Mouse (Mus musculus) heart, adult 2 months (tissue): Measurements from ENCODE around the gene Plet1.

ENCODE experiments used
- CTCF ChIP-seq: fragments of 200-600 bp; IDR thresholded peaks from 2 replicates; pipeline ENCODE4 v1.8.1; 2022; ENCODE audit warnings: antibody characterized with exemption, mild to moderate bottlenecking, moderate library complexity
- EP300 ChIP-seq: fragments of 200-500 bp; IDR thresholded peaks from 2 replicates; pipeline ENCODE4 v1.6.1; 2011; ENCODE audit warnings: low read depth, low read length, control low read depth; ENCODE audit not compliant: insufficient read depth
- POLR2A ChIP-seq: fragments of 200-500 bp; IDR thresholded peaks from 2 replicates; pipeline ENCODE4 v1.6.1; 2011; ENCODE audit warnings: mild to moderate bottlenecking, low read depth, low read length, control low read depth; ENCODE audit not compliant: insufficient read depth

- TF ChIP-seq CTCF (no peak), POLR2A (no peak), EP300 (no peak)
Observed at GRCm38 (mm10) chr9:50542401-50542800, 48.1 kb downstream of the Plet1 start.
